Mouse (Mus musculus) testis, adult 2 months (tissue): ENCODE measurements at regions not wholly inside any gene's neighbourhood (a gene's known extent, or its start where the extent isn't known, plus 50 kb on each side); places are given as distances from the start of the nearest gene placed in this dataset.

Experiments
- H3K27ac ChIP-seq: fragments of 200-500 bp; 2 replicates; pipeline ENCODE4 v1.5.1; 2012; ENCODE audit warnings: low read depth, low read length; ENCODE audit not compliant: control insufficient read depth, insufficient read depth
- H3K27me3 ChIP-seq: fragments of 200-500 bp; 2 replicates; pipeline ENCODE4 v1.6.1; 2012; ENCODE audit warnings: mild to moderate bottlenecking, low read length, moderate library complexity; ENCODE audit not compliant: control insufficient read depth, insufficient read depth
- H3K36me3 ChIP-seq: fragments of 200-500 bp; 2 replicates; pipeline ENCODE4 v1.6.1; 2012; ENCODE audit warnings: mild to moderate bottlenecking, low read length; ENCODE audit not compliant: control insufficient read depth, insufficient read depth
- H3K4me1 ChIP-seq: fragments of 200-500 bp; 2 replicates; pipeline ENCODE4 v1.6.1; 2012; ENCODE audit warnings: low read length; ENCODE audit not compliant: control insufficient read depth, insufficient read depth
- H3K4me3 ChIP-seq: fragments of 200-500 bp; 2 replicates; pipeline ENCODE4 v1.5.1; 2012; ENCODE audit warnings: low read depth, mild to moderate bottlenecking, low read length, moderate library complexity, mixed read lengths; ENCODE audit not compliant: control insufficient read depth
- CTCF ChIP-seq: fragments of 200-500 bp; IDR thresholded peaks from 2 replicates; pipeline ENCODE4 v1.5.1; 2012; ENCODE audit warnings: low read depth, mild to moderate bottlenecking, inconsistent platforms, low read length, moderate library complexity; ENCODE audit not compliant: control insufficient read depth, insufficient read depth, insufficient replicate concordance
- POLR2A ChIP-seq: fragments of 200-500 bp; IDR thresholded peaks from 2 replicates; pipeline ENCODE4 v1.6.1; 2012; ENCODE audit warnings: low read depth, mild to moderate bottlenecking, inconsistent platforms, low read length, moderate library complexity; ENCODE audit not compliant: control insufficient read depth

- Histone ChIP-seq H3K36me3 (no peaks in the 10 kb centered on the region), H3K4me3 (no peak overlapping the region), H3K27ac (no peak overlapping the region), H3K27me3 (no peaks in the 10 kb centered on the region), H3K4me1 (no peaks in the 10 kb centered on the region)
- TF ChIP-seq CTCF = no peak
- TF ChIP-seq POLR2A = no peak
These were observed 384.1 kb upstream of the Zmiz1 start for GRCm38 (mm10) chr14:25074891-25075290.

GRCm38 (mm10) chr14:25080431-25080830 is 378.6 kb upstream of the Zmiz1 start:
- no peaks in the 10 kb centered on the region for H3K27me3 ChIP-seq
- H3K4me1 ChIP-seq = no peaks in the 10 kb centered on the region
- TF ChIP-seq CTCF (no peak), POLR2A (no peak)
- H3K27ac ChIP-seq = no peak overlapping the region
- no peak overlapping the region for H3K4me3 ChIP-seq
- no peaks in the 10 kb centered on the region for H3K36me3 ChIP-seq

GRCm38 (mm10) chr14:25083847-25084246 is 375.1 kb upstream of the Zmiz1 start:
- no peaks in the 10 kb centered on the region for H3K27me3 ChIP-seq
- no peak overlapping the region for H3K27ac ChIP-seq
- H3K4me3 ChIP-seq = no peak overlapping the region
- no peaks in the 10 kb centered on the region for H3K4me1 ChIP-seq
- TF ChIP-seq CTCF = no peak
- no peak for TF ChIP-seq POLR2A
- no peaks in the 10 kb centered on the region for H3K36me3 ChIP-seq

GRCm38 (mm10) chr14:25096786-25097185 is 362.2 kb upstream of the Zmiz1 start:
- no peaks in the 10 kb centered on the region for H3K4me1 ChIP-seq
- no peak for TF ChIP-seq POLR2A
- no peak for TF ChIP-seq CTCF
- H3K4me3 ChIP-seq = no peak overlapping the region
- H3K36me3 ChIP-seq = no peaks in the 10 kb centered on the region
- no peaks in the 10 kb centered on the region for H3K27me3 ChIP-seq
- no peak overlapping the region for H3K27ac ChIP-seq

- Histone ChIP-seq H3K27ac (no peak overlapping the region), H3K36me3 (no peaks in the 10 kb centered on the region), H3K4me1 (peaks cover 9% of the 10 kb centered on the region), H3K4me3 (no peak overlapping the region), H3K27me3 (no peaks in the 10 kb centered on the region)
- no peak for TF ChIP-seq POLR2A
- TF ChIP-seq CTCF = no peak
These were observed 353.6 kb upstream of the Zmiz1 start for GRCm38 (mm10) chr14:25105391-25105790.

GRCm38 (mm10) chr14:25106451-25106850 is 352.5 kb upstream of the Zmiz1 start:
- no peak overlapping the region for H3K27ac ChIP-seq
- TF ChIP-seq POLR2A (no peak), CTCF (no peak)
- no peaks in the 10 kb centered on the region for H3K27me3 ChIP-seq
- no peaks in the 10 kb centered on the region for H3K36me3 ChIP-seq
- peaks cover 9% of the 10 kb centered on the region for H3K4me1 ChIP-seq
- H3K4me3 ChIP-seq = no peak overlapping the region

- Histone ChIP-seq H3K27me3 (no peaks in the 10 kb centered on the region), H3K36me3 (no peaks in the 10 kb centered on the region), H3K4me3 (peak overlapping the region; percentile 40), H3K4me1 (peaks cover 9% of the 10 kb centered on the region), H3K27ac (no peak overlapping the region)
- TF ChIP-seq POLR2A (no peak), CTCF (no peak)
These were observed 350.8 kb upstream of the Zmiz1 start for GRCm38 (mm10) chr14:25108101-25108652.
